Mouse (Mus musculus) gastrocnemius, adult 2 months (tissue): ENCODE results near the gene Zfp526. TPM values are rescaled to one million over a fixed set of nuclear protein-coding genes. Genes with fewer than 3 reads are reported as not detected.
A peak's percentile ranks its signal among the peaks of the same experiment; 100 is the strongest.

Experiments
- DNase-seq: peaks from one replicate; pipeline ENCODE4 v3.0.0; 2022
- H3K27ac ChIP-seq: fragments of 200-600 bp; 2 replicates; pipeline ENCODE4 v1.8.1; 2022; ENCODE audit warnings: mild to moderate bottlenecking
- H3K4me3 ChIP-seq: fragments of 200-600 bp; 2 replicates; pipeline ENCODE4 v1.8.1; 2022; ENCODE audit warnings: mild to moderate bottlenecking, moderate library complexity
- CTCF ChIP-seq: fragments of 200-600 bp; IDR thresholded peaks from 2 replicates; pipeline ENCODE4 v1.8.1; 2022; ENCODE audit warnings: antibody characterized with exemption, mild to moderate bottlenecking, moderate library complexity
- intact Hi-C: fragments of 180-260 bp; cut with DNase I; formaldehyde crosslinking; loops from one replicate; pipeline ENCODE4 v1.15.1; 2025
- total RNA-seq, 2 experiments: library from RNA; stranded (reverse); gene quantifications; 2 replicates each; pipeline ENCODE4 v1.2.3; 2021

Zfp526 gene
- total RNA-seq, 2 experiments from 2014 or later, result 5.5 to 6.1 TPM

DNA sequence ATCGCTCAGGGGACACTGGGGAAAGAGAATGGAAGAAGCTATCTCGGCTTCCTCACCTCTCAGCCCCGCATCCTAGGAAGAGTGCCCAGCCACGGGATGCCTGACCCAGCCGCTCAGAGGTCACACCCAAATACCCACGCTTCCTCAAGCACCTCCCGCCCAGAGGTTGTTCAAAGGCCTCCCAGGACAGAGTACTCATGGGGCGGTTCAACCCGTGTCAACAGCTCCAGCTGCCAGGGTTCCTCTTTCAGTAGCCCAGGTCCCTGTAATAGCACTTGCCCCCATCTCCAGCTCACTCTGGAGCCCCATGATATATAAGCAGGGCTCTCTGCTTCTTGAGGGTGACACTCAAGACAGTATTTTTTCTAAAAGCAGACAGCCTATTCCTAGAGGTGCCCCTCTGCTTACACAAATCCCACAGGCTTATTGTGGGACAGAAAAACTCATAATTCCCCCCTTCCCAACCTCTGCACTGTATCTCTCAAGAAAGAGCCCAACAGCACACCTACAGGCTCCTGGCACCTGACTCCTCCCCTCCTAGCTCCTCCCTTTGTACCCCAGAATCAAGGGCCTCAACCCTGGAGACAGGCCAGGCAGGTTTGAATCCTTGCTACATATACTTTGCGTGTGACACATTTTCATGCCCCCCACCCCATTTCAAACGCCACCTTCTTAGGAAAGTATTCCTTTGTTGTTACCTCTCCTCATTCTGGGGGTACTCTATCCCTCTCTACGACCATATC lies 3.4 kb upstream of the Zfp526 start:
- 0 out of 2 replicates have a peak overlapping the region, but pooled peaks have one; percentile 95 for H3K27ac ChIP-seq
- peak overlapping the region; percentile 83; the same call in 1 of the 2 replicates for H3K4me3 ChIP-seq
- intact Hi-C loops, result no loop called here
- no peak for TF ChIP-seq CTCF
- DNase-seq, result no peak

DNA sequence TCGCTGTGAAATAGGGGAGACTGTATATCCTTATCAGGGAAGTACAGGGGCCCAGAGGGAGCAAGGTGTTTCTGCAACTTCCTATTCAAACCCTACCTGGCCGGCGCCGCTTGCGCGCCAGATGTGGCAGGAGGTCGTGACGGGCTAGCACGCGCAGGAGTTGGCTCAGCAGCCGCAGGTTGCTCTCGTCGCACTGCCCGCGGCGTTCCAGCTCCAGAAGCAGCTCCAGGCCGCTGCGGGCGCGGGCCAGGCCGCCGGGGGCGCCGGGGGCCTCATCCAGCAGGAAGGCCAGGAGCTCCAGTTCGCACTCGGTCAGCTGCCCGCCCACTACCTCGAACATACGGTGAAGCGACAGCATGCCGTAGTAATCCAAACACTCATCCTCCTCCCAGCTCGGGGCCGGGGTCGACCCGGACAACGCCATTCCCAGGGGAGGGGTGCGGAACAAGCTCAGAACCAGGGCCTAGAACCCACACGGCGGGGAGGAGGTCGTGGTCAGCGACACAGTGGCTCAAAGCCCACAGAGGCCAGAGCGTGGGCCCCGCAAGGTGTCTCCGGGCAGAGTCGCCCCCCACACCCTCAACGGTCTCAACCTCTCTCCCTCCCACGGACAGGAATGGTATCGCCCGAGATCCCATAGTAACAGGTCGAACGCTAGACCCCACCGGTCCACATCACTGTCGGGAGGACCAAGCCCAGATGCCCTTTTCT lies 2.4 kb upstream of the Zfp526 start:
- Histone ChIP-seq H3K4me3 (peak overlapping the region; percentile 83), H3K27ac (peak overlapping the region; percentile 95)
- DNase-seq, result peak; percentile 62
- peak; percentile 23; the same call in 1 of the 2 replicates for TF ChIP-seq CTCF
- intact Hi-C loops, result no loop called here

DNA sequence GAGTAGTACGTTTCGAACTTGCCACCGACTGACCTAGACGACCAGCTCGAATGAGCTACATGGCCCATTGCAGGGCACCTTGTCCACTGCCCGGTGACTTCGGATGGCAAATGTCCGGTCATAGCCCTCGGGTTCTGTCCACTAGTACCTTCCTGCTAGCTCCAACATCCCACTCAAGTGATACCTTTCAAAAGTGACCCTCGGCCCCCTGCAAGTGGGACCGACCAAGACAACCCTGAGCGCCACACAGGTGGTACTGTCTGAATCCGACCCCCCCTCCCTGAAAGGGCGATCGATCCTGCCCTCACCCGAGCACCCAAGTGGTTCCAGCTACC lies 1.8 kb upstream of the Zfp526 start:
- Histone ChIP-seq H3K27ac (peak overlapping the region; percentile 95), H3K4me3 (peak overlapping the region; percentile 83)
- no peak for DNase-seq
- intact Hi-C loops, result no loop called here
- no peak for TF ChIP-seq CTCF

DNA sequence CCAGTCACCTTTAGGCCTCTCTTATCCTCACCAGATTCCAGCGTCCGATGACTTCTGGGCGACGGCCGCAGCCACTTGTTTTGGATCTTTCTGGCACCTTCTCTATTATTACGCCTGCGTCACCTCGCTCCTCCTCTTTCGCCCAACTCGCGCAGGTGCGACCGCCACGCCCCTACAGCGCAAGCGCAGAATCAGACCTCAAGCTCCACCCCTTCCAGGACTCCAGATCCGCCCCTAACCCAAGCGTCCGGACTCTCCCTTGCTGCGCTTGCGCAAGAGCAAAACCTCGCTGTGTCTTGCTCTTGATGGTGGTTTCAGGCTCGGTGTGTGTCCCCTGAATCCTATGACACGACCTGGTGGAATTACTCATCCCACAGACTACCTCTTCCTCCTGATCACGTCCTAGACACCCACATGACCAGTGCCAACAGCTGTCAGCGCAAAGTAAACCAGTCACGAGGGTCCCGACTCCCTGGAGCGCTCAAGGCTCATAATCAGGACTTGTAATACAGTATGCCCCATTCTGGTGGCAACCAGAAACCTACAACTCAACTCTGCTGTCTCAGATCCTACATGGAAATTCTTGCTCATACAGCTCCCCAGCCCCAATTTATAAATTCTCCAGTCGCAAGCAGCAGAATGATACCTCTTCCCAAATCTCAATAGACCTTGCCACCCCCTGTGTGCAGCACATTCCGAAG lies 1.3 kb upstream of the Zfp526 start:
- peak overlapping the region; percentile 83 for H3K4me3 ChIP-seq
- DNase-seq, result peak; percentile 97
- intact Hi-C loops, result loop anchor here (2.0 kb wide), 2 partner anchors 17 to 143 kb away; partner anchors contain the start of gene Gsk3a
- H3K27ac ChIP-seq, result peak overlapping the region; percentile 95
- TF ChIP-seq CTCF, result no peak

DNA sequence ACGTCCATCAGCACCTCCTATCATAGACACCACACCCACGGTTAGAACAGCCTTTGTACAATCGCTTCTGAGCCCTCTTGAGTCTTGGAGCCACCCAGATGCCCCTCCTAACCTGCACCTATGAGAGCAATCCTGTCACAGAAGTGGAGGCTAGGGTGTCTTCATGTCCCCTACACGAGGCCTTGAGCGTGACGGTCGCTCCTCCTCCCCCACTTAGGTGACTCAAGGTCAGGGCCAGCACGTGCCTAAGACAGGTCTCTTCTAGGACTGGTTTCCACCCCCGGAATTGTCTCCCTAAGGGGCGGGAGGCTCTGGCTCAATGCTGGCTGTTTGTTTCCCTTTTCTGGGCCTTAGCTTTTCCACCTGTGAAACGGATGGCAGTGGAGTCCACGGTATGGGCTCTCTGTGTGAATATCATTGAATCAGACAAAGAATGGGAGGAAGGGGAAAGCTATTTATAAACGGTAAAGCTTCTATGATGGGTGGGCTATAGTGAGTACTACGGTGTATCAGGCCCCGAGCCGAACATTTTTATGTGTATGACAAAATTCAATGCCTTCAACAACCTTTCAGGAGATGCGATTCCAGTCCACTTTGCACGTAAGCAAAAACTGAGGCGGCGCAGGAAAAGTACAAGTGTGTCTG lies 646 bp upstream of the Zfp526 start, which contains the start of gene Dedd2:
Gene Dedd2 (minus strand): TSS at position 159 of the 645 bp plus-strand sequence.
- peak within 1 kb of the TSS; percentile 83 for H3K4me3 ChIP-seq
- intact Hi-C loops, result loop anchor here (2.0 kb wide), 2 partner anchors 16 to 144 kb away; partner anchors contain the start of gene Gsk3a
- H3K27ac ChIP-seq, result peak within 1 kb of the TSS; percentile 95
- DNase-seq, result peak; percentile 53
- no peak for TF ChIP-seq CTCF

DNA sequence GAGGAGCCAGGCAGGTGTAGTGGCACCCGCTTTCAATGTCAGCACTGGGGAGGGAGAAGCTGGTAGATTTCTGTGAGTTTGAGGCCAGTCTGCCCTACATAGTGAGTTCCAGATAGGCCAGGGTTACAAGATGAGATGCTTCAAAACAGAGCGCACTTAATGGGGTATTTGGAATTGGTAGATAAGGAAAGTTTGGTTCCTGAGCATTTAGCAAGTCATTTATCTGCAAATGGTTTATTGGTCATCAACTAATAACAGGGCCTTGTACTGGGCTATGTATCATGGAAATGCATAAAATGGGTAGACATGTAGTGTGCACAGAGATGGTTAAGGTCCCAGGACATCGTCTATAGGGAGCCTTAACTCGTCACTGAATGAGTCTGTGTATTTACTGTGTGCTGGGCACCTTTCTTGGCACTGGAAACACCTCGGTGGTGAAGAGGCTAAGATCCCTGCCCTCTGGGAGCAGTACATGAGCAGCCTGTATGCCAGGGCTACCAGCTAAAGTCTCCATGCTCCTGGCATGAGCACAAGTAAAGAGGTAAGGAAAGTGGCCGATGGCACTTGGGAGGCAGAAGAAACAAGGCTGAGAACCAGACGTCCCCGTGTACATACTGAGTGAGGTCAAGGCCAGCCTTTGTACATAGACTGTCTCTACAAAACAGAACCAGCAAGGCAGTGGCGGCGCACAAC lies 1.2 kb downstream of the Zfp526 start:
- TF ChIP-seq CTCF, result no peak
- Histone ChIP-seq H3K4me3 (peak overlapping the region; percentile 83), H3K27ac (0 out of 2 replicates have a peak overlapping the region, but pooled peaks have one; percentile 95)
- intact Hi-C loops, result no loop called here
- DNase-seq, result no peak

DNA sequence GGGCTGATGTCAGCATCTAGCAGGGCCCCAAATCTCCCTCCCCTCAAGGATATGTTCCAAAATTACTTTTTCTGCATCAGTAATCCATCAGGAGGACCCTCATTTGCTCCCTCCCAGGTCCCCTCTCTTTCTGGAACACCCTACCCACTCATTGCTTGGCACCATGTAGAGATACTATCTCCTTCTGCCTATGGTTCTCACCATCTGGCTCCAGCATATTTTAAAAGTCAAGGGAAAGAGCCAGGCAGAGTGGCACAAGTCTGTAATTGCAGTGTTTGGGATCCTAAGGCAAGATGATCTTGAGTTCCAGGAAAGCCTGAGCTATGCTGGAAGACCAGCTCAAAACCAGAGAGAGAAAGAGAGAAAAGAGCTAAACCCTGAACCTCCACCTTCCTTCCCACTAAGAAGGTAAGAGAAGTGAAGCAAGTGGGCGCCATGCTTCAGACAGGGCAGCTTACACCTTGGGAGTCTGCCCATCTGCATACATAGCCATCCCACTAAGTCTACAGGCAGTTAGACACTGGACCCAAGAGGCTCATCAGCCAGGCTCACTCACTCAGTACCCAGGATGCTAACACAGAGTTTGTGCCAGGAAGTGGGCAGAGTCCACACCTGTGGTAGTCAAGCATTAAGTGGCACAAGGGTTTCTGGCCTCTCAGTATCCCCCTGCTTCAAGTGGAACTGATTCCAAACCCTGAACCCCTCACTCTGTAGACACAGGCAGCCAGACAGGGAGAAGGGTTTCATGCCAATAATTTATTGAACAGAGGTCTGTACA lies 6.5 kb downstream of the Zfp526 start:
- intact Hi-C loops, result no loop called here
- no peak overlapping the region for H3K27ac ChIP-seq
- no peak overlapping the region for H3K4me3 ChIP-seq
- no peak for DNase-seq
- no peak for TF ChIP-seq CTCF

DNA sequence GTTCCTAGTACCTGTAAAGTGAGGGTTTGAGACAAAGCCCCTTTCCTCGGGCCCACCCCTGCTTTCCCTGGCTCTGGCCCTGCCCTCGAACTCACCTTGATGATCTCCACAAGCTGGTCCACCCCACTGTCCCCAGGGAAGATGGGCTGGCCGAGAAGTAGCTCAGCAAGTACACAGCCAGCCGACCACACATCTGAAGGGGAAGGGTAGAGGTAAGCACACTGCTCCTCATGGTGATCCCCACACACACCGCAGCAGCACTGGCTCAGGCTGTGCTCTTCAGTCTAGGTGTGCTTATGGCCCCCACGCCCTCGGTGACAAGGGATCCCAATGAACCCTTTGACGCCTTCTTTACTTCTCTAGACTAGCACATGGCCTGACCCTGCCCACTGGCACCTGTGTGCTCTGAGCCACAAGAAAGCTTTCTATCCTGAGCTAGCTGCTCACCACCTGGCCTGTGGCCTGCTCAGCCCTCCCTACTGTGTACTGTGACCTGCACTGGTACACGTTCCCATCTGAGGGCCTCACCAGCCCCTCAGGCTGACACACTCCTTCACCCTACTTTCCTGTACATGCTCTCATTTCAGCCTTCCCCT lies 9.6 kb downstream of the Zfp526 start:
- Histone ChIP-seq H3K27ac (no peak overlapping the region), H3K4me3 (no peak overlapping the region)
- no peak for TF ChIP-seq CTCF
- DNase-seq, result no peak
- intact Hi-C loops, result no loop called here

DNA sequence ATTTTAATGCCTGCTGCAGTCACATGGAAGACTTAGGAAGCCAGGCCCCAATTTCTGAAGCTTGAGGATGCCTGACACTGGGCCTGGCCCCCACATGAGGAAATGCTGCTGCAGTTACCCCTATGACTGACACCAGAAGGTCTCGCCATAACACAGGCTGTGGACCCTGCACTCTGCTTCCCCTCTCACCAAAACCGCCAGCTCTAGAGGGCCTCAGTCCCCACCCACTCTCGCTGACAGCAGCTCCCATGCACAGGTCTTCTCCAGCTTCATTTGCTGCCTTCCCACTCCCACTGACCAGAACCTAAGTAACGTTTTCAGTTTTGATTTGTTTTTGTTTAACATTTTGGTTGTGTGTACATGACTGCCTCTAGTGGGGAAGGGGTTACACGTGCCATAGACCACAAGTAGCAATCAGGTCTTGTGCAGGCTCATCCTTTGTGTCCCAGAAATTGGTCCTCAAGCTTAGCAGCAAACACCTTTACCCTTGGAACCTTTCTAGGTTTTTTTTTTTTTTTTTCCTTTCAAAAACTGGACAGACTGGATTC lies 10.9 kb downstream of the Zfp526 start:
- no peak for DNase-seq
- Histone ChIP-seq H3K27ac (no peak overlapping the region), H3K4me3 (no peak overlapping the region)
- intact Hi-C loops, result no loop called here
- no peak for TF ChIP-seq CTCF

DNA sequence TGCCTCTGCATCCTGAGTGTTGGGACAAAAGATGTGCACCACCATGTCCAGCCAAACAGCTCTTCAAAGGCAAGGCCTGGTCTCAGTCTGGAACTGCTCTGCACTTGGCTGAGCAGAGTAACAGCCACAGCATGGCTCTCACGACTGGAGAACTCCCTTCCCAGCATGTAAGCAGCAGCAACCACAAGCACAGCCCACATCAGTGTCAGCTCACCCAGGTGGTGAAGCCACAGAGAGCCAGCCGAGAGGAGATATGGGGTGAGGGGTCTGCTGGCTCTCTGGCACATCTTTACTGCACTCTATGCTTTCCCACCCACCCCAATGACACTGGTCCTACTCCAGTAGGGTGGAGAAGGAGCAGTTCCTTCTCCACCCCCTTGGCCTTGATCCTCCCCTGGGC lies 11.8 kb downstream of the Zfp526 start:
- Histone ChIP-seq H3K4me3 (no peak overlapping the region), H3K27ac (no peak overlapping the region)
- no peak for TF ChIP-seq CTCF
- DNase-seq, result no peak
- intact Hi-C loops, result no loop called here
